ENCODE assay signal across 17 mouse cellular contexts in genomic region chr2:6229597-6230290, GRCm38 (mm10). TPM values are rescaled to one million over a fixed set of nuclear protein-coding genes. Genes with fewer than 3 reads are reported as not detected.
DNase-seq lines count a peak whose midpoint lies in the region; TF ChIP-seq lines count a peak whose summit lies in the region.
"Had no signal": no experiment of that assay in that cellular context is flagged by ENCODE, and none has a peak within 500 bp of the region (broad histone marks: within the 10 kb centered on the region; RNA-seq: fewer than 3 reads in every experiment).

No protein-coding gene starts in this region.

- peak overlapping the region; percentile 52; the same call in 1 of the 2 replicates for H3K27ac ChIP-seq in layer of hippocampus, adult 2 months
- H3K27ac ChIP-seq: embryonic facial prominence, embryonic 10.5 days; macrophage; neural tube, embryonic 12.5 days had no signal

- no peak for TF ChIP-seq CTCF in layer of hippocampus, adult 2 months (conservative IDR thresholded peaks at IDR 0.05)

- H3K4me3 ChIP-seq in layer of hippocampus, adult 2 months, result no peak overlapping the region
- H3K4me3 ChIP-seq: embryonic facial prominence, embryonic 10.5 days; erythroblast, embryonic 14.5 days; neural tube, embryonic 12.5 days had no signal

- DNase-seq in cerebellum, adult 11-12 months, result peak; percentile 63
- DNase-seq in cerebellum, adult 11 months, result no peak
- DNase-seq in layer of hippocampus, adult 2 months (ENCODE audit: low spot score in 2 of 2), result peak; percentile 35 to 40
- DNase-seq in layer of hippocampus, adult 18-20 months (ENCODE audit: low spot score in 2 of 2), result no peak
- peak; percentile 46 for DNase-seq in Muller cell, postnatal 12 days (ENCODE audit: inconsistent ontology term)
- DNase-seq in cerebellum, postnatal 25 days, result peak; percentile 22 to 47
- no peak for DNase-seq in T-cell, adult 2 months (ENCODE audit: low spot score)
- no peak for DNase-seq in left cerebral cortex, postnatal 36 days (ENCODE audit: low spot score in 2 of 2)
- DNase-seq: adrenal gland, postnatal 36 days; kidney, adult 2 months; kidney, postnatal 25 days; liver; lung, adult 2 months had no signal

- intact Hi-C loops in left cerebral cortex, postnatal 36 days (cut with DNase I), result no loop called here

RNA-seq across cellular contexts. Expression of gene Echdc3, which starts 16.9 kb away (rescaled TPM):
- under 1 TPM; 0.69 to 0.72 TPM for total RNA-seq in layer of hippocampus, adult 2 months (2021)
- total RNA-seq in layer of hippocampus, adult 18-20 months (2021), result under 1 TPM; 0.86 to 0.99 TPM
- under 1 TPM; 0.89 to 0.97 TPM for total RNA-seq in left cerebral cortex, postnatal 36 days (2021)

Comparison
In these comparisons a context has a peak if more than half of its experiments do, and no peak if none do; other contexts are left out.
1. DNase-seq: peak in cerebellum, adult 11-12 months (single experiment), layer of hippocampus, adult 2 months (2 of 2), Muller cell, postnatal 12 days (single experiment) and cerebellum, postnatal 25 days (2 of 2); none in cerebellum, adult 11 months (single experiment), layer of hippocampus, adult 18-20 months (0 of 2), T-cell, adult 2 months (single experiment) and left cerebral cortex, postnatal 36 days (0 of 2).